Mouse (Mus musculus) adrenal gland, adult 10 weeks (tissue): ENCODE measurements around the gene Lamb3. TPM values are rescaled to one million over a fixed set of nuclear protein-coding genes. Genes with fewer than 3 reads are reported as not detected.

ENCODE experiments used
- polyA plus RNA-seq: library from polyadenylated mRNA; stranded (reverse); fragments of 350-450 nt; fragmentation: Illumina TruSeq; extraction: RNeasy Lipid Tissue Mini Kit (QIAGEN cat#74804); gene quantifications from one replicate; pipeline ENCODE4 v1.2.3, GENCODE M21; 2014; ENCODE audit warnings: low read depth, low replicate concordance

Lamb3 gene
- not detected for polyA plus RNA-seq

DNA sequence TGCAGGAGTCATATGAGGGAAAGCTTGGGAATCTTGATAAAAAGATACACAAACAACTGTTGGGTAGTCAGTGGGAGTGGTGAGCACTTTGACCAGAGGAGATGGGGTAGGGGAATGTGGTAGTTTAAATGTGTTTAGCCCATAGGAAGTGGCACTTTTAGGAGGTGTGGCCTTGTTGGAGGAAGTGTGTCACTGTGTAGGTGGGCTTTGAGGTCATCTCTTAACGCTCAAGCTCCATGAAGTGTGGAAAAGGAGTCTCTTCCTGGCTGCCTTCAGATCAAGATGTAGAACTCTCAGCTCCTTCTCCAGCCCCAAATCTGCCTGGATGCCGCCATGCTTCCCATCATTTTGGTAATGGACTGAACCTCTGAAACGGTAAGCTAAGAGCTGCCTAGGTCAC is at the start of gene Lamb3:
Gene Lamb3 (plus strand): TSS at position 197 of the 400 bp plus-strand sequence.

GRCm38 (mm10) chr1:193167746-193168145 is 39.8 kb upstream of the Lamb3 start, which contains the start of gene A130010J15Rik:
Gene A130010J15Rik (plus strand): TSS chr1:193168046.

GRCm38 (mm10) chr1:193201383-193201778 is 6.1 kb upstream of the Lamb3 start, which contains the start of gene Traf3ip3:
Gene Traf3ip3 (minus strand): TSS chr1:193201703.

GRCm38 (mm10) chr1:193263955-193264598 is 56.6 kb downstream of the Lamb3 start, which contains the start of gene Hsd11b1:
Gene Hsd11b1 (minus strand): TSS chr1:193264075.

DNA sequence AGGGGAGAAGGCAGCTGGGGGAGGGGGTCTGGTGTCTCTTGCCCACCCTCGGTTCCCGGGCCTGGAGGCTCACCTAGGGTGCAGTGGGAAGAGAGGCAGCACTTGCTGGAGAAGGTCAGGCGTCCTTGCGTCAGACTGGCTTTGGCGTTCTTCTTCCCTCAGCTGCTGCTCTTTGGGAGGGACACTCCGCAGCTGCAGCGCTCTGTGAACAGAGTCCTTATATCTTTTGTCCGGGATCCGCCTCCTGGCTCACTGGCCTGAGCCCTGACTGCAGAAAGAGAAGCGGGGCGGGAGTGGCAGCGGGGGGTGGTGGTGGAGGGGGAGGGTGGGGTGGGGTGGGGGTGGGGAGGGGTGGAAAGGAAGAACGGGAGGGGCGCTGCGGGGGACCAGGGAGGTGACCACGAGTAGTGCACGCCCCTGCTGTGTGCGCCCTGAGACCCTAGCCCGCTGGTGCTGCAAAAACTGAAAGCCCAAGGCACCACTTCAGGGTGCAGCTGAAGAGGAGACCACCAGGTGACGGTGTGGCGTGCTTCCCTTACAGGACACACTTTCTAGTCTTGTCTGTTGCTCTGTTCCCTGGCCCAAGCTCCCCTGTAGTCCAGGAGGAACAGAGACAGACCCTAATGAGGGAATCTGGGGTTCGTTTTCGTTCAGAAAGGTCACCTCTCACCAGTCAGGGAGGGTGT is 65.6 kb downstream of the Lamb3 start, which contains the start of gene G0s2:
Gene G0s2 (minus strand): TSS at position 302 of the 686 bp plus-strand sequence.

DNA sequence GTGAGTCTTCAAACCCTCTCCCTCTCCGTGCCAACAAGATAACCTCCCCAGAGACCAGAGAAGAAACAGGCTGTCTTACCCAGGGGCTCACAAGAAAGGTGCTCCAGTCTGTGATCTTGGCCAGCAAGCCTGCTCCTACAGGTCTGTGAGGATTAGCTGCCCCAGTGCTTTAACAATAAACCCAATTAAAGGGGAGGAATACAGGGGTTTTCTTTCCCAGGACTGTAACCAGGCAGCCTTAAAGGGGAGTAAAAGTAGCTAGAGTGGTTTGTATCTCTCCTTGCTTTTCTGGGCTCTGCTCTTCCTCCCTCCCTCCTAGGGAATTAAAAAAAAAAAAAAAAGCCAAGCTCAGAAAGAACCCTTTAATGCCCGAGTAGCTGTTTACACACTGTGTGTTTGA is 162.6 kb downstream of the Lamb3 start, which contains the start of gene Camk1g:
Gene Camk1g (minus strand): TSS at position 203 of the 400 bp plus-strand sequence.

Other genes with a start within 250 kb of the Lamb3 start
- gene Syt14, start 171.9 kb upstream of the Lamb3 start, polyA plus RNA-seq, result 38.0 TPM
- 17.7 TPM for gene Diexf, start 77.4 kb upstream of the Lamb3 start, polyA plus RNA-seq
- 0.47 TPM for gene Irf6, start 54.6 kb upstream of the Lamb3 start, polyA plus RNA-seq
- 6.5 TPM for gene A130010J15Rik, start 39.7 kb upstream of the Lamb3 start, polyA plus RNA-seq
- 2.2 TPM for gene Traf3ip3, start 6.0 kb upstream of the Lamb3 start, polyA plus RNA-seq
- 106 TPM for gene Hsd11b1, start 56.4 kb downstream of the Lamb3 start, polyA plus RNA-seq
- 0.76 TPM for gene G0s2, start 65.5 kb downstream of the Lamb3 start, polyA plus RNA-seq
- not detected for gene Camk1g, start 162.6 kb downstream of the Lamb3 start, polyA plus RNA-seq